Mouse (Mus musculus) kidney, embryonic 15.5 days (tissue): Measurements from ENCODE around the gene Actrt1. TPM values are rescaled to one million over a fixed set of nuclear protein-coding genes. Genes with fewer than 3 reads are reported as not detected.

ENCODE experiments used
- ATAC-seq: fragments of 200-750 bp; cut with Nextera tagmentation; replicated peaks from 2 replicates; pipeline ENCODE4 v1.8.0; 2017; ENCODE audit warnings: moderate TSS enrichment; ENCODE audit not compliant: low FRiP score
- H3K27ac ChIP-seq: fragments of 300-500 bp; sonication (generic); 2 replicates; pipeline ENCODE4 v1.5.1; 2015; ENCODE audit warnings: mild to moderate bottlenecking, inconsistent platforms
- H3K27me3 ChIP-seq: fragments of 300-500 bp; sonication (generic); 2 replicates; pipeline ENCODE4 v1.6.1; 2015; ENCODE audit warnings: inconsistent platforms
- H3K36me3 ChIP-seq: fragments of 300-500 bp; sonication (generic); 2 replicates; pipeline ENCODE4 v1.6.1; 2015; ENCODE audit warnings: inconsistent platforms
- H3K4me1 ChIP-seq: fragments of 300-500 bp; sonication (generic); 2 replicates; pipeline ENCODE4 v1.6.1; 2015; ENCODE audit warnings: inconsistent platforms
- H3K4me2 ChIP-seq: fragments of 300-500 bp; sonication (generic); 2 replicates; pipeline ENCODE4 v1.6.1; 2015; ENCODE audit warnings: moderate library complexity, mild to moderate bottlenecking, inconsistent platforms
- H3K4me3 ChIP-seq: fragments of 300-500 bp; sonication (generic); replicated peaks from 2 replicates; pipeline ENCODE4 v1.5.1; 2015; ENCODE audit warnings: mild to moderate bottlenecking, inconsistent platforms
- H3K9ac ChIP-seq: fragments of 300-500 bp; sonication (generic); 2 replicates; pipeline ENCODE4 v1.6.1; 2015; ENCODE audit warnings: mild to moderate bottlenecking, inconsistent platforms
- H3K9me3 ChIP-seq: fragments of 300-500 bp; sonication (generic); replicated peaks from 2 replicates; pipeline ENCODE4 v1.6.1; 2016; ENCODE audit warnings: inconsistent platforms
- WGBS: fragments of 180-500 bp; shearing (Covaris S2); methylation state at CpG from one replicate; pipeline ENCODE4 v1.1.7; 2015; ENCODE audit warnings: mixed read lengths; 5-methylcytosine and 5-hydroxymethylcytosine counted together
- polyA plus RNA-seq: library from polyadenylated mRNA; unstranded; fragments of >200 nt; fragmentation: Nextera tagmentation; extraction: Ambion mirVana; gene quantifications from 2 replicates; pipeline ENCODE4 v1.2.1, GENCODE M21; 2015

Gene Actrt1
- not detected in 2 replicates for polyA plus RNA-seq

- Histone ChIP-seq H3K27me3 (no peaks in the 10 kb centered on the region), H3K4me3 (no peak within 1 kb of the TSS), H3K4me1 (no peaks in the 10 kb centered on the region), H3K36me3 (no peaks in the 10 kb centered on the region), H3K9ac (no peak within 1 kb of the TSS), H3K27ac (no peak within 1 kb of the TSS), H3K9me3 (no peaks in the 10 kb centered on the region), H3K4me2 (no peak within 1 kb of the TSS)
- no peak for ATAC-seq
Observed at GRCm38 (mm10) chrX:46328707-46329106, at the start of gene Actrt1. Gene Actrt1, plus strand, starts transcription at chrX:46329007.

GRCm38 (mm10) chrX:46331463-46332115, 2.8 kb downstream of the Actrt1 start:
- Histone ChIP-seq H3K27me3 (no peaks in the 10 kb centered on the region), H3K4me2 (no peak overlapping the region), H3K9me3 (no peaks in the 10 kb centered on the region), H3K9ac (no peak overlapping the region), H3K4me1 (no peaks in the 10 kb centered on the region), H3K27ac (no peak overlapping the region), H3K36me3 (no peaks in the 10 kb centered on the region), H3K4me3 (no peak overlapping the region)
- WGBS, result 71% methylated on average over 1 of the region's 1 CpGs
- ATAC-seq, result no peak
